Mouse (Mus musculus) CH12.LX (cell line): ENCODE data around the gene Hnrnpu. TPM values are rescaled to one million over a fixed set of nuclear protein-coding genes. Genes with fewer than 3 reads are reported as not detected.

Source experiments
- DNase-seq: peaks from one replicate; pipeline ENCODE4 v3.0.0-alpha.2; 2013; ENCODE audit errors: extremely low read depth
- H3K27ac ChIP-seq: 2 replicates; pipeline ENCODE4 v1.5.1; 2012; ENCODE audit warnings: low read depth, mild to moderate bottlenecking, control low read depth, moderate library complexity; ENCODE audit not compliant: insufficient read depth
- H3K27me3 ChIP-seq: replicated peaks from 2 replicates; pipeline ENCODE3; 2012; ENCODE audit warnings: inconsistent platforms
- H3K36me3 ChIP-seq, 2 experiments: replicated peaks in 1 of 2; 2 replicates each; pipeline versions ENCODE3 to v1.6.1; 2012; ENCODE audit warnings: inconsistent platforms in 1 of 2, low read length in 1 of 2, mild to moderate bottlenecking in 1 of 2, mixed read lengths in 1 of 2, moderate library complexity in 1 of 2; ENCODE audit not compliant: control insufficient read depth in 1 of 2, insufficient read depth in 1 of 2
- H3K4me1 ChIP-seq, 2 experiments: 2 replicates each; pipeline ENCODE4 v1.6.1; 2012; ENCODE audit warnings: inconsistent platforms in 1 of 2, moderate library complexity in 1 of 2; ENCODE audit not compliant: insufficient read depth in 2 of 2, control insufficient read depth in 1 of 2
- H3K4me2 ChIP-seq: 2 replicates; pipeline ENCODE4 v1.6.1; 2012; ENCODE audit warnings: low read depth, mild to moderate bottlenecking, control low read depth; ENCODE audit not compliant: poor library complexity, insufficient read depth, severe bottlenecking
- H3K4me3 ChIP-seq, 3 experiments: fragments of 150-350 bp in 1 of 3; sonication (generic) in 1 of 3; replicated peaks in 1 of 3; 2 replicates each; pipeline versions ENCODE3 to v1.5.1; 2011 to 2012; ENCODE audit warnings: low read depth in 2 of 3, low read length in 2 of 3, mild to moderate bottlenecking in 2 of 3, moderate library complexity in 2 of 3, control low read depth in 1 of 3, improper control_type of control experiment in 1 of 3, inconsistent platforms in 1 of 3, mixed read lengths in 1 of 3; ENCODE audit not compliant: poor library complexity in 1 of 3
- H3K79me2 ChIP-seq: replicated peaks from 2 replicates; pipeline ENCODE4 v1.6.1; 2012; ENCODE audit warnings: mild to moderate bottlenecking, moderate library complexity; ENCODE audit not compliant: control insufficient read depth, poor library complexity, insufficient read depth, severe bottlenecking; ENCODE audit errors: extremely low read depth
- H3K9ac ChIP-seq: 2 replicates; pipeline ENCODE4 v1.6.1; 2012; ENCODE audit warnings: low read depth, mild to moderate bottlenecking, control low read depth, moderate library complexity; ENCODE audit not compliant: insufficient read depth
- H3K9me3 ChIP-seq: replicated peaks from 2 replicates; pipeline ENCODE3; 2012; ENCODE audit warnings: low read length, inconsistent platforms, mixed read lengths
- CHD1 ChIP-seq: IDR thresholded peaks from 2 replicates; pipeline ENCODE4 v1.6.1; 2012; ENCODE audit warnings: low read depth, low read length, improper control_type of control experiment, inconsistent platforms
- CHD2 ChIP-seq: IDR thresholded peaks from 2 replicates; pipeline ENCODE4 v1.6.1; 2011; ENCODE audit warnings: low read length, improper control_type of control experiment
- ELF1 ChIP-seq: IDR thresholded peaks from 2 replicates; pipeline ENCODE4 v1.6.1; 2014; ENCODE audit warnings: low read depth, mild to moderate bottlenecking, inconsistent platforms, low read length, improper control_type of control experiment
- ETS1 ChIP-seq: conservative IDR thresholded peaks from 2 replicates; pipeline ENCODE4 v1.6.1; 2012; ENCODE audit warnings: low read depth, mild to moderate bottlenecking, inconsistent platforms, low read length, improper control_type of control experiment, moderate library complexity
- GABPA ChIP-seq: IDR thresholded peaks from 2 replicates; pipeline ENCODE4 v1.6.1; 2012; ENCODE audit warnings: low read depth, low read length, improper control_type of control experiment, inconsistent platforms; ENCODE audit not compliant: insufficient replicate concordance
- JUN ChIP-seq: IDR thresholded peaks from 2 replicates; pipeline ENCODE4 v1.6.1; 2011; ENCODE audit warnings: low read depth, mild to moderate bottlenecking, low read length, improper control_type of control experiment, moderate library complexity; ENCODE audit not compliant: insufficient read depth
- JUND ChIP-seq: conservative IDR thresholded peaks from 2 replicates; pipeline ENCODE4 v1.6.1; 2011; ENCODE audit warnings: low read depth, low read length, improper control_type of control experiment
- MAFK ChIP-seq: IDR thresholded peaks from 2 replicates; pipeline ENCODE4 v1.6.1; 2011; ENCODE audit warnings: low read length, improper control_type of control experiment; ENCODE audit not compliant: insufficient replicate concordance
- MAZ ChIP-seq: IDR thresholded peaks from 2 replicates; pipeline ENCODE4 v1.6.1; 2012; ENCODE audit warnings: low read depth, mild to moderate bottlenecking, inconsistent platforms, low read length, improper control_type of control experiment, moderate library complexity
- MEF2A ChIP-seq: IDR thresholded peaks from 2 replicates; pipeline ENCODE4 v1.6.1; 2014; ENCODE audit warnings: low read depth, mild to moderate bottlenecking, inconsistent platforms, low read length, improper control_type of control experiment, borderline replicate concordance
- MYC ChIP-seq: IDR thresholded peaks from 2 replicates; pipeline ENCODE4 v1.6.1; 2011; ENCODE audit warnings: low read depth, mild to moderate bottlenecking, improper control_type of control experiment, low read length
- NRF1 ChIP-seq: IDR thresholded peaks from 2 replicates; pipeline ENCODE4 v1.6.1; 2014; ENCODE audit warnings: low read depth, mild to moderate bottlenecking, inconsistent platforms, low read length, improper control_type of control experiment, moderate library complexity
- PAX5 ChIP-seq: IDR thresholded peaks from 2 replicates; pipeline ENCODE4 v1.6.1; 2012; ENCODE audit warnings: low read length, inconsistent platforms, mixed read lengths
- POLR2A ChIP-seq: IDR thresholded peaks from 2 replicates; pipeline ENCODE4 v1.6.1; 2011; ENCODE audit warnings: low read depth, mild to moderate bottlenecking, improper control_type of control experiment, low read length
- POLR2AphosphoS2 ChIP-seq: IDR thresholded peaks from 2 replicates; pipeline ENCODE4 v1.6.1; 2011; ENCODE audit warnings: low read depth, low read length, improper control_type of control experiment
- SMC3 ChIP-seq: IDR thresholded peaks from 2 replicates; pipeline ENCODE4 v1.6.1; 2011; ENCODE audit warnings: low read depth, low read length, improper control_type of control experiment
- ZKSCAN1 ChIP-seq: IDR thresholded peaks from 2 replicates; pipeline ENCODE4 v1.6.1; 2012; ENCODE audit warnings: low read depth, inconsistent platforms, low read length, improper control_type of control experiment, borderline replicate concordance
- ZMIZ1 ChIP-seq: IDR thresholded peaks from 2 replicates; pipeline ENCODE4 v1.6.1; 2012; ENCODE audit warnings: low read depth, mild to moderate bottlenecking, inconsistent platforms, low read length, improper control_type of control experiment
- dilution Hi-C: fragments of 300-500 bp; cut with MboI; formaldehyde crosslinking; loops from 2 replicates; pipeline ENCODE4 v1.14.3; 2020; ENCODE audit warnings: low sequenced_read_pairs; ENCODE audit not compliant: extremely low pct_unique_long_range_greater_than_20kb, extremely low pct_ligation_motif_present
- in situ Hi-C: fragments of 300-500 bp; cut with MboI; formaldehyde crosslinking; loops from 3 replicates; pipeline ENCODE4 v1.14.3; 2019; ENCODE audit warnings: low sequenced_read_pairs, low pct_ligation_motif_present, low pct_unique_long_range_greater_than_20kb, mixed read lengths
- polyA plus RNA-seq: library from polyadenylated mRNA; unstranded; fragments of >175 nt; gene quantifications from 2 replicates; pipeline ENCODE4 v1.2.1, GENCODE M21; 2012; ENCODE audit warnings: low read depth; ENCODE audit not compliant: insufficient read length
- total RNA-seq, 2 experiments: library from RNA; depleted of rRNA; stranded (reverse); fragments of 300-350 nt in 1 of 2; fragments of >200 nt in 1 of 2; gene quantifications; 2 replicates each; pipeline ENCODE4 v1.2.3; 2012 to 2014

Gene Hnrnpu
- total and polyA plus RNA-seq, 3 experiments, result 346 to 853 (median 359) TPM

- dilution Hi-C loops, result no loop called here
- peaks cover 3 to 33% of the 10 kb centered on the region in 2 experiments; a peak in 3 of 4 replicates for H3K4me1 ChIP-seq
- H3K36me3 ChIP-seq, result no peaks in the 10 kb centered on the region
- H3K27me3 ChIP-seq, result no peaks in the 10 kb centered on the region
- in situ Hi-C loops, result no loop called here
- H3K9ac ChIP-seq, result no peak overlapping the region
- DNase-seq, result no peak
- no peak overlapping the region for H3K4me3 ChIP-seq
- no peak overlapping the region for H3K4me2 ChIP-seq
- no peaks in the 10 kb centered on the region for H3K9me3 ChIP-seq
- no peak overlapping the region for H3K27ac ChIP-seq
- no peaks in the 10 kb centered on the region for H3K79me2 ChIP-seq
- TF ChIP-seq MAFK (no peak), MAZ (no peak), MYC (no peak), JUN (no peak), ZKSCAN1 (no peak)
These were observed 38.5 kb upstream of the Hnrnpu start for GRCm38 (mm10) chr1:178376061-178376460.

- Histone ChIP-seq H3K9me3 (no peaks in the 10 kb centered on the region), H3K4me1 (peaks cover 5 to 35% of the 10 kb centered on the region in 2 experiments; a peak in 3 of 4 replicates), H3K9ac (no peak overlapping the region), H3K4me2 (no peak overlapping the region), H3K27ac (no peak overlapping the region), H3K79me2 (no peaks in the 10 kb centered on the region), H3K36me3 (no peaks in the 10 kb centered on the region), H3K27me3 (no peaks in the 10 kb centered on the region), H3K4me3 (no peak overlapping the region)
- in situ Hi-C loops, result no loop called here
- DNase-seq, result no peak
- dilution Hi-C loops, result no loop called here
- TF ChIP-seq ETS1 (no peak), CHD2 (no peak), NRF1 (no peak), MEF2A (no peak), ELF1 (no peak), POLR2A (no peak), ZMIZ1 (no peak), POLR2AphosphoS2 (no peak), PAX5 (no peak), JUN (no peak), CHD1 (no peak), SMC3 (no peak), MYC (no peak), GABPA (no peak), JUND (no peak)
These were observed 37.8 kb upstream of the Hnrnpu start for GRCm38 (mm10) chr1:178375381-178375780.
